Mouse (Mus musculus) megakaryocyte, embryonic 14.5 days (primary cell): ENCODE data around the gene Pim2.

Experiments used
- FLI1 ChIP-seq: IDR thresholded peaks from 2 replicates; pipeline ENCODE4 v1.6.1; 2012; ENCODE audit warnings: low read length, inconsistent platforms, mixed read lengths
- GATA1 ChIP-seq: IDR thresholded peaks from 3 replicates; pipeline ENCODE4 v1.6.1; 2012; ENCODE audit warnings: mixed read lengths, low read length, inconsistent platforms, borderline replicate concordance

GRCm38 (mm10) chrX:7854578-7854977, 23.5 kb upstream of the Pim2 start:
- TF ChIP-seq GATA1 (no peak), FLI1 (no peak)
